Mouse (Mus musculus) liver, adult 2 months (tissue): Measurements from ENCODE around the gene Bak1. TPM values are rescaled to one million over a fixed set of nuclear protein-coding genes. Genes with fewer than 3 reads are reported as not detected.

Experiments used
- DNase-seq: peaks from one replicate; pipeline ENCODE4 v3.0.0-alpha.2; 2011; ENCODE audit warnings: low read depth, low spot score; ENCODE audit errors: extremely low read depth
- H3K27ac ChIP-seq: fragments of 200-500 bp; replicated peaks from 2 replicates; pipeline ENCODE4 v1.5.1; 2012; ENCODE audit warnings: low read depth, mild to moderate bottlenecking, control low read depth, inconsistent platforms, low read length; ENCODE audit not compliant: insufficient read depth
- H3K27me3 ChIP-seq: fragments of 200-500 bp; 2 replicates; pipeline ENCODE4 v1.6.1; 2012; ENCODE audit warnings: mild to moderate bottlenecking, moderate library complexity, low read length, inconsistent platforms; ENCODE audit not compliant: control insufficient read depth, insufficient read depth
- H3K36me3 ChIP-seq: fragments of 200-500 bp; 2 replicates; pipeline ENCODE4 v1.6.1; 2012; ENCODE audit warnings: low read length, inconsistent platforms; ENCODE audit not compliant: control insufficient read depth, insufficient read depth
- H3K4me1 ChIP-seq: fragments of 200-500 bp; 2 replicates; pipeline ENCODE4 v1.6.1; 2011; ENCODE audit warnings: low read length; ENCODE audit not compliant: control insufficient read depth, insufficient read depth
- H3K4me3 ChIP-seq: fragments of 200-500 bp; 2 replicates; pipeline ENCODE4 v1.5.1; 2011; ENCODE audit warnings: low read depth, mild to moderate bottlenecking, control low read depth, low read length, moderate library complexity; ENCODE audit not compliant: insufficient read depth
- H3K79me2 ChIP-seq: fragments of 200-500 bp; 2 replicates; pipeline ENCODE4 v1.6.1; 2012; ENCODE audit warnings: inconsistent platforms, mild to moderate bottlenecking, low read length, moderate library complexity; ENCODE audit not compliant: control insufficient read depth, insufficient read depth
- H3K9ac ChIP-seq: fragments of 200-500 bp; 2 replicates; pipeline ENCODE4 v1.6.1; 2012; ENCODE audit warnings: low read depth, mild to moderate bottlenecking, control low read depth, inconsistent platforms, low read length
- CTCF ChIP-seq: fragments of 200-500 bp; IDR thresholded peaks from 2 replicates; pipeline ENCODE4 v1.5.1; 2011; ENCODE audit warnings: low read depth, low read length, control low read depth
- POLR2A ChIP-seq: fragments of 200-500 bp; IDR thresholded peaks from 2 replicates; pipeline ENCODE4 v1.6.1; 2011; ENCODE audit warnings: low read length, control low read depth; ENCODE audit not compliant: insufficient read depth; ENCODE audit errors: extremely low read depth
- WGBS: fragments of 180-500 bp; shearing (Covaris S2); methylation state at CpG from one replicate; pipeline ENCODE4 v1.1.7; 2018; 5-methylcytosine and 5-hydroxymethylcytosine counted together
- polyA plus RNA-seq: library from polyadenylated mRNA; depleted of rRNA; stranded (reverse); fragments of >200 nt; gene quantifications from 2 replicates; pipeline ENCODE4 v1.2.3, GENCODE M21; 2012
- total RNA-seq: library from RNA; depleted of rRNA; stranded (reverse); fragments of >200 nt; gene quantifications from 2 replicates; pipeline ENCODE4 v1.2.3, GENCODE M21; 2014

The Bak1 gene
- total and polyA plus RNA-seq, 2 experiments, result 5.1 to 21.6 TPM

- H3K4me1 ChIP-seq, result no peaks in the 10 kb centered on the region
- no peak overlapping the region for H3K9ac ChIP-seq
- no peaks in the 10 kb centered on the region for H3K79me2 ChIP-seq
- no peak overlapping the region for H3K4me3 ChIP-seq
- H3K27me3 ChIP-seq, result no peaks in the 10 kb centered on the region
- TF ChIP-seq POLR2A (no peak), CTCF (no peak)
- WGBS, result 65% methylated on average over 11 of the region's 11 CpGs
- DNase-seq, result no peak
- no peaks in the 10 kb centered on the region for H3K36me3 ChIP-seq
- H3K27ac ChIP-seq, result no peak overlapping the region
Observed at GRCm38 (mm10) chr17:27005644-27006043, 23.2 kb downstream of the Bak1 start.

GRCm38 (mm10) chr17:27004903-27005485 is 23.8 kb downstream of the Bak1 start:
- no peak for DNase-seq
- Histone ChIP-seq H3K36me3 (no peaks in the 10 kb centered on the region), H3K27me3 (no peaks in the 10 kb centered on the region), H3K4me3 (no peak overlapping the region), H3K4me1 (no peaks in the 10 kb centered on the region), H3K9ac (no peak overlapping the region), H3K79me2 (no peaks in the 10 kb centered on the region), H3K27ac (no peak overlapping the region)
- 52% methylated on average over 19 of the region's 19 CpGs for WGBS
- no peak for TF ChIP-seq CTCF
- TF ChIP-seq POLR2A, result no peak

- DNase-seq, result peak; percentile 28
- Histone ChIP-seq H3K36me3 (no peaks in the 10 kb centered on the region), H3K9ac (no peak overlapping the region), H3K4me3 (no peak overlapping the region), H3K4me1 (no peaks in the 10 kb centered on the region), H3K79me2 (no peaks in the 10 kb centered on the region), H3K27ac (no peak overlapping the region), H3K27me3 (no peaks in the 10 kb centered on the region)
- WGBS, result 36% methylated on average over 9 of the region's 9 CpGs
- TF ChIP-seq CTCF (peak; percentile 87), POLR2A (no peak)
Observed at GRCm38 (mm10) chr17:27004431-27004830, 24.4 kb downstream of the Bak1 start.

GRCm38 (mm10) chr17:27001889-27002288 is 26.9 kb downstream of the Bak1 start:
- no peaks in the 10 kb centered on the region for H3K27me3 ChIP-seq
- no peaks in the 10 kb centered on the region for H3K79me2 ChIP-seq
- H3K9ac ChIP-seq, result no peak overlapping the region
- DNase-seq, result no peak
- H3K4me3 ChIP-seq, result no peak overlapping the region
- H3K36me3 ChIP-seq, result no peaks in the 10 kb centered on the region
- WGBS, result 57% methylated on average over 6 of the region's 6 CpGs
- TF ChIP-seq POLR2A, result no peak
- peak; percentile 56; the same call in 1 of the 2 replicates for TF ChIP-seq CTCF
- H3K27ac ChIP-seq, result no peak overlapping the region
- no peaks in the 10 kb centered on the region for H3K4me1 ChIP-seq

GRCm38 (mm10) chr17:27001151-27001550 is 27.7 kb downstream of the Bak1 start:
- H3K36me3 ChIP-seq, result no peaks in the 10 kb centered on the region
- no peaks in the 10 kb centered on the region for H3K79me2 ChIP-seq
- TF ChIP-seq CTCF (peak; percentile 59), POLR2A (no peak)
- no peak overlapping the region for H3K27ac ChIP-seq
- no peak overlapping the region for H3K4me3 ChIP-seq
- 71% methylated on average over 7 of the region's 7 CpGs for WGBS
- no peaks in the 10 kb centered on the region for H3K27me3 ChIP-seq
- H3K9ac ChIP-seq, result no peak overlapping the region
- DNase-seq, result peak; percentile 66
- no peaks in the 10 kb centered on the region for H3K4me1 ChIP-seq

GRCm38 (mm10) chr17:26999996-27000395 is 28.8 kb downstream of the Bak1 start:
- Histone ChIP-seq H3K27ac (no peak overlapping the region), H3K9ac (no peak overlapping the region), H3K36me3 (no peaks in the 10 kb centered on the region), H3K79me2 (no peaks in the 10 kb centered on the region), H3K4me3 (no peak overlapping the region), H3K27me3 (no peaks in the 10 kb centered on the region), H3K4me1 (no peaks in the 10 kb centered on the region)
- no peak for DNase-seq
- WGBS, result 76% methylated on average over 12 of the region's 12 CpGs
- TF ChIP-seq CTCF, result no peak
- no peak for TF ChIP-seq POLR2A
